Mouse (Mus musculus) embryonic facial prominence, embryonic 15.5 days (tissue): ENCODE measurements around the gene Dnmt3c. TPM values are rescaled to one million over a fixed set of nuclear protein-coding genes. Genes with fewer than 3 reads are reported as not detected.

Experiments used
- ATAC-seq: fragments of 200-750 bp; cut with Nextera tagmentation; 2 replicates; pipeline ENCODE4 v1.8.0; 2017; ENCODE audit warnings: low read depth, moderate TSS enrichment; ENCODE audit not compliant: insufficient number of reproducible peaks, low FRiP score, low TSS enrichment
- H3K27ac ChIP-seq: fragments of 300-500 bp; sonication (generic); replicated peaks from 2 replicates; pipeline ENCODE4 v1.5.1; 2015; ENCODE audit warnings: mild to moderate bottlenecking, inconsistent platforms
- H3K27me3 ChIP-seq: fragments of 300-500 bp; sonication (generic); 2 replicates; pipeline ENCODE4 v1.6.1; 2015; ENCODE audit warnings: inconsistent platforms
- H3K36me3 ChIP-seq: fragments of 300-500 bp; sonication (generic); 2 replicates; pipeline ENCODE4 v1.6.1; 2015; ENCODE audit warnings: mild to moderate bottlenecking, inconsistent platforms
- H3K4me1 ChIP-seq: fragments of 300-500 bp; sonication (generic); 2 replicates; pipeline ENCODE4 v1.6.1; 2015; ENCODE audit warnings: inconsistent platforms
- H3K4me2 ChIP-seq: fragments of 300-500 bp; sonication (generic); replicated peaks from 2 replicates; pipeline ENCODE4 v1.6.1; 2015; ENCODE audit warnings: mild to moderate bottlenecking, inconsistent platforms
- H3K4me3 ChIP-seq: fragments of 300-500 bp; sonication (generic); replicated peaks from 2 replicates; pipeline ENCODE4 v1.5.1; 2015; ENCODE audit warnings: mild to moderate bottlenecking, inconsistent platforms
- H3K9ac ChIP-seq: fragments of 300-500 bp; sonication (generic); 2 replicates; pipeline ENCODE4 v1.6.1; 2015; ENCODE audit warnings: inconsistent platforms
- H3K9me3 ChIP-seq: fragments of 300-500 bp; sonication (generic); replicated peaks from 2 replicates; pipeline ENCODE4 v1.6.1; 2016; ENCODE audit warnings: inconsistent platforms
- WGBS: fragments of 180-500 bp; shearing (Covaris S2); methylation state at CpG from one replicate; pipeline ENCODE4 v1.1.7; 2015; 5-methylcytosine and 5-hydroxymethylcytosine counted together
- polyA plus RNA-seq: library from polyadenylated mRNA; unstranded; fragments of >200 nt; fragmentation: Nextera tagmentation; extraction: Ambion mirVana; gene quantifications from 2 replicates; pipeline ENCODE4 v1.2.1, GENCODE M21; 2015

The Dnmt3c gene
- polyA plus RNA-seq, 1 experiment from 2014 or later = not detected

DNA sequence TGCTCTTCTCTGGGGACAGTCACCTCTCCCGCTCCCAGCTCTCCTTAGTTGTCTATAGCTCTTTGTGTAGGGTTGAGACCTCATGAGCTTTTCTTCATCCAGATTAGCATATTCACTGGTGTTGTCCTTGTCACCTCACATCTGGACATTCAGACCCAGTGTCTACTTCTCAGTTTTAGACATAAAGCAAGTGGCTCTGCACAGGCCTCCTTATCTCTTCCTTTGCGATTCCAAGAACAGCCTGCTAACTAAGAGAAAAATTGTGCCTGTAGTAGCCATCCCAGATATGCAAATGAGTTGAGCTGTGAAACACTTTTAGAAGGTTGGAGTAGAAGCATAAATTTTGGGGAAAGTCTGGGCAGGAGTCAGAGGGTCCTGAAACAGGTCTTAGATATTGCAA, 28.0 kb downstream of the Dnmt3c start:
- no peaks in the 10 kb centered on the region for H3K36me3 ChIP-seq
- ATAC-seq = no peak
- no peak overlapping the region for H3K9ac ChIP-seq
- H3K4me3 ChIP-seq = no peak overlapping the region
- H3K27ac ChIP-seq = no peak overlapping the region
- no peak overlapping the region for H3K4me2 ChIP-seq
- no peaks in the 10 kb centered on the region for H3K9me3 ChIP-seq
- WGBS = 95% methylated on average over 2 of the region's 2 CpGs
- no peaks in the 10 kb centered on the region for H3K4me1 ChIP-seq
- no peaks in the 10 kb centered on the region for H3K27me3 ChIP-seq

DNA sequence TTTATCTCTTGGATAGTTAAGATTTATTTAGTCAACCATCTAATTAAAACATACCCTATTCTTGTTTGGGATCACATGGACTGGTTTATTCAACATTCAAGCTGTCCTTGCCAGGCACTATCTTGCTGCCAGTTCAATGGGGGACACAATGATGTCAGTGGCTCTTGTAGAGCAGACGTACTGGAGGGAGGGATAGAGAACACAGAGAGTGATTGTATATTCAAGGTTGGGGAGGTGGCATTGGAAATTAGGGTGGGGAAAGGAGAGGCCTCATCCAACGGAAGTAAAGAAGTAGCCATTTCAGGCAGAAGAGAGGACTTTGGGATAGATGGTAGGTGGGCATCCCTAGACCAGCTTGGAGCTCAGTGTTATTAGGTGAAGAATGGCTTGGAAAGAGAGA, 28.4 kb downstream of the Dnmt3c start:
- no peak overlapping the region for H3K4me3 ChIP-seq

DNA sequence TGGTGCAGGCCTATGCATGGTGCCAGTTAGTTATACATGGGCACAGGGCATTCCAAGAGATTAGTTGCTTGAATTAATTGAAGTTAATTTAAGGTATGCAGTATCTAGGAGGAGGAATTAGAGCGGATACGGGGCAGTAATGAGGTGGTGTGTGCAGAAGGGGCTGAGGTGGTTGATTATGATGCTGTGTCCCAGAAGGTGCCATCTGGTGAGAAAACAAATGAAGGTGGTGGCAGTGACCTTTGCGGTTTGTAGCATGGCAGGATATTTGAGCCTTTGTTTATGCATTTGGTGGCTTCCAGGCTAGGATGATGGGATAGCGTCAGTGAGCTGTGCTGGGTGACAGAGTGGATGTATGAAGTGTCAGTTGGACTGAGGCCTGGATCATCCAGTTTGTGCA, 28.8 kb downstream of the Dnmt3c start:
- H3K36me3 ChIP-seq = no peaks in the 10 kb centered on the region
- no peaks in the 10 kb centered on the region for H3K4me1 ChIP-seq
- H3K27ac ChIP-seq = no peak overlapping the region
- no peak for ATAC-seq
- H3K27me3 ChIP-seq = no peaks in the 10 kb centered on the region
- H3K4me2 ChIP-seq = no peak overlapping the region
- WGBS = 82% methylated on average over 4 of the region's 4 CpGs
- no peak overlapping the region for H3K9ac ChIP-seq
- no peak overlapping the region for H3K4me3 ChIP-seq
- no peaks in the 10 kb centered on the region for H3K9me3 ChIP-seq

More for the DNA sequence above, 28.4 kb downstream of the Dnmt3c start:
- Histone ChIP-seq H3K9me3 (no peaks in the 10 kb centered on the region), H3K36me3 (no peaks in the 10 kb centered on the region), H3K4me2 (no peak overlapping the region), H3K27ac (no peak overlapping the region), H3K4me1 (no peaks in the 10 kb centered on the region), H3K27me3 (no peaks in the 10 kb centered on the region), H3K9ac (no peak overlapping the region)
- no peak for ATAC-seq
- WGBS = 71% methylated on average over 2 of the region's 2 CpGs

DNA sequence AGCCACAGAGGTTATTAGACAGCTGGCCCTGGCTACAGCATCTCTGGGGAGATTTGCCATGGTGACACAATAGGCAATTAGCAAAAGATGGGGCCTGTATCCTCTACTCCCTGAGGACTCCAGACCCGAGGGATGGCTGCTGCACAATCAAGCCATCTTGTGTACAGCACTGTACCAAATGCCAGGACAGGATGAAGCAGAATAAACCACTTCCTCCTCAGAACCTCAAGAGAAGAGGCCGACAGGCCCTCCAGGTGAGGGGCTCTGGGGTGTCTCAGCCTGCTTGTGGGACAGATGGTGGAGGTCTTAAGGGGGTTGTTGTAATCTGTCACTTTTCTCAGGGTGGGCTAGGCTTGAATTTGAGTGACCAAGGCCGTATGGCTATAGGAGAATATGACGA, 37.6 kb downstream of the Dnmt3c start:
- WGBS = 73% methylated on average over 4 of the region's 4 CpGs
- ATAC-seq = peak; percentile 34; the same call in 1 of the 2 replicates
- H3K27me3 ChIP-seq = no peaks in the 10 kb centered on the region
- no peaks in the 10 kb centered on the region for H3K4me1 ChIP-seq
- no peak overlapping the region for H3K27ac ChIP-seq
- H3K4me3 ChIP-seq = no peak overlapping the region
- H3K9me3 ChIP-seq = no peaks in the 10 kb centered on the region
- no peak overlapping the region for H3K9ac ChIP-seq
- H3K36me3 ChIP-seq = no peaks in the 10 kb centered on the region
- H3K4me2 ChIP-seq = no peak overlapping the region

DNA sequence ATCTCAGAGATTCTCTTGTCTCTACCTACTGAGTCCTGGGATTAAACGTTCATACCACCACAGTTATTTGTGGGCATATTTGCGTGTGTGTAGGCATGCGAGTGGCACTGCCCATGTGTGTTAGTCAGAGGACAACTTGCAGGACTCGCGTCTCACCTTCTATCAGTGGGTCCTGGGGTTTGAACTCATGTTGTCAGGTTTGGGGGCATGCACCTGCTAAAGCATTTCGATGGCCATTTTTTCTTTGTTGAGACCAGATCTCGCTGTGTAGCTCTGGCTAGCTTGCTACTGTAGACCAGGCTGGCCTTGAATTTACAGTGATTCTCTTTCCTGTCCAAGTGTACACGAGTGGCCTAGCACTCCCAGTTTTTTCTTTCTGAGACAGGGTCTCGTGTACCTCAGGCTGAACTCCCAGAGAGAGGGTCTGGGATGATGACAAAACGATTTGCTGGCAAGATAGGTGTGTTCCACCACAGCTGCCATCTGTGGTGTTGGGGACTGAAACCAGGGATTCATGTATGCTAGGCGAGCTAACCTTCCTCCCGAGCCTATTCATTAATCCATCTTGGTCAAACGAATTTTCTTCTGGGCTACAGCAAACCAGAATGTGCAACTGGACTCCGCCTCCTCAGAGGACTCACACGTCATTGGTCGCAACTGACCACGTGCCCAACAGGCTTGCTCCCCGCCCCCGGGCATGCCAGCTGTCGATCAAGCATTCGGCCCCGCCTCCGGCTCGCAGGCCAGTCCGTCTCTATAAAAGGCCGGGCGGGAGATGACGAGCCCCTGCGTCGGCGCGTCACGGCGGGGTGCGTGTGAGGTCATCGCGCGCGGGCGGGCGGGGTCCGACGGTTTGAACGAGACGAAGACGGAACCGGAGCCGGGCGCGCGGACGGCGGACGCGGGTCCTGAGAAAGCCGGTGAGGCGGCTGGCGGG, 44.3 kb downstream of the Dnmt3c start, which contains the start of gene Mapre1:
Mapre1 (plus strand) TSS at position 775 of the 937 bp plus-strand sequence.
- Histone ChIP-seq H3K36me3 (no peaks in the 10 kb centered on the region), H3K4me3 (peak within 1 kb of the TSS; percentile 86), H3K9me3 (no peaks in the 10 kb centered on the region), H3K9ac (peak within 1 kb of the TSS; percentile 91), H3K27me3 (no peaks in the 10 kb centered on the region), H3K4me2 (peak within 1 kb of the TSS; percentile 79), H3K27ac (peak within 1 kb of the TSS; percentile 94), H3K4me1 (peaks cover 31% of the 10 kb centered on the region)
- peak; percentile 97 for ATAC-seq
- 11% methylated on average over 58 of the region's 58 CpGs for WGBS

DNA sequence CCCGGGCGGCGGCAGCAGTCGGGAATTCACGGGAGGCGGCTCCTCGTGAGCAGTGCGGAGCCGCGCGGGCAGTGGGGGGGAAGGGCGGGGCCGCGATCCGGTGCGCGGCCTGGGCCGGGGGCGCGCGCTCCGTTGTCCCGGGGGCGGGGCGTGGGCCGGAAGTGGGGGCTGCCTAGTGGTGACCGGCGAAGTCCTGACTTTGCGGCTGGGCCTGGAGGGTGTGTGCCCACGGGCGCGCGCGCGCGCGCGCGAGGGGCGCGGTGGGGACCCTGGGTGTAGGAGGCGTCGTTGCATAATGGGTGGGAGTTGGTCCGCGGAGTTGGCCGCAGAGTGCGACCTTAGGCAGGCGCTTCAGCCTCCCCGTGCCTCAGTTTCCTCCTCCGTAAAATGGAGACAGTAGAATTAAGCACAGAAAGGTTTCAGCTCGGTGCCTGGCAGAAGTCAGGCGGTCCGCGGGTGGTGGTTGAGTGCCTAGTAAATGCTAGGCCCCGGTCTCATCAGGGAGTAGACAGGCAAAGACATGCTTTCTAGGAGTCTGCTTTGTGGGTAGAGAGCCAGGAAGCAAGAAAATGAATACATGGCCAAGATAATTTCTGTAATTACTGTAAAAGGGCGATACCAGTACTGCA, 45.1 kb downstream of the Dnmt3c start:
- H3K9me3 ChIP-seq = no peaks in the 10 kb centered on the region
- 0 out of 2 replicates have a peak, but pooled peaks cover 3% of the 10 kb centered on the region for H3K36me3 ChIP-seq
- H3K27ac ChIP-seq = peak overlapping the region; percentile 94
- peak; percentile 89 for ATAC-seq
- peak overlapping the region; percentile 79 for H3K4me2 ChIP-seq
- peak overlapping the region; percentile 86 for H3K4me3 ChIP-seq
- WGBS = 2% methylated on average over 56 of the region's 56 CpGs
- H3K27me3 ChIP-seq = no peaks in the 10 kb centered on the region
- H3K9ac ChIP-seq = peak overlapping the region; percentile 91
- peaks cover 33% of the 10 kb centered on the region for H3K4me1 ChIP-seq

DNA sequence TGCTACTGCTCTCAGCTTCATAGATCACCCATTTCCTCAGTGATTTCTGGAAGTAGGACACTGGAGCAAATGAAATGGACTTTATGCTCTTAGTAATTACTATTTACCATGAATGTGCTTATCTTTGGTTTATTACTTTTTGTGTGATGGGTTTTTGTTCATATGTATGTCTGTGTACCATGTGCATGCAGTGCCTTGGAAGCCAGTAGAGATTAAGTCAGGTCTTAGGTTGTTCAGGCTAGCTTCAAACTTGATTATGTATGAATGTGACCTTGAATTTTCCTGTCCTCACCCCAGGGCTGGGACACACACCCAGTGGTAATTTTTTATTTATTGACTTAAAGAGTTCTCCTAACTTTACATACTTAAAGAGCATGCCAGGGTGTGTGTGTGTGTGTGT, 51.5 kb downstream of the Dnmt3c start:
- Histone ChIP-seq H3K9ac (no peak overlapping the region), H3K27ac (no peak overlapping the region), H3K27me3 (no peaks in the 10 kb centered on the region), H3K9me3 (no peaks in the 10 kb centered on the region), H3K4me3 (no peak overlapping the region), H3K36me3 (peaks cover 20% of the 10 kb centered on the region; the same call in 1 of the 2 replicates), H3K4me1 (peaks cover 29% of the 10 kb centered on the region), H3K4me2 (no peak overlapping the region)
- no peak for ATAC-seq

DNA sequence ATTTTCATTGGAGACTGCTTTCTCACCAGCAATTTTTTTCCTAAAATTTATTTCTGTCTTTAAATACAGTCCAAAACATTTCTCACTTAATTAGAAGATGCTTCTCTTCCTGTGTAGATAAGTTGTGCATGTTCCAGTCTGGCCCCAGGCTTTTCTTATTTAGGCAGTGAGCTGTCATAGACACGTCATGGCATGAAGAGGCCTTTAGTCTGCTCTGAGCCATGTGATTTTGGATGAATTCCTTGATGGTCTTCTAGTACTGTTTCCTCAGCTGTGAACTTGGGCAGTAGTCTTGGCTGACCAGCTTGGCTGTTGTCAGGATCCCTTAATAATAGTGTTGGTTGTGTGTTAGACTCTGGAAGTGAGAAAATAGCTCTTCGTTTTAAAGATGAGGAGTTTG, 53.9 kb downstream of the Dnmt3c start:
- H3K36me3 ChIP-seq = peaks cover 20% of the 10 kb centered on the region; the same call in 1 of the 2 replicates
- H3K4me2 ChIP-seq = no peak overlapping the region
- H3K9ac ChIP-seq = no peak overlapping the region
- no peak overlapping the region for H3K4me3 ChIP-seq
- ATAC-seq = no peak
- H3K27ac ChIP-seq = no peak overlapping the region
- no peaks in the 10 kb centered on the region for H3K9me3 ChIP-seq
- peaks cover 19% of the 10 kb centered on the region; the same call in 1 of the 2 replicates for H3K4me1 ChIP-seq
- 73% methylated on average over 2 of the region's 2 CpGs for WGBS
- no peaks in the 10 kb centered on the region for H3K27me3 ChIP-seq

DNA sequence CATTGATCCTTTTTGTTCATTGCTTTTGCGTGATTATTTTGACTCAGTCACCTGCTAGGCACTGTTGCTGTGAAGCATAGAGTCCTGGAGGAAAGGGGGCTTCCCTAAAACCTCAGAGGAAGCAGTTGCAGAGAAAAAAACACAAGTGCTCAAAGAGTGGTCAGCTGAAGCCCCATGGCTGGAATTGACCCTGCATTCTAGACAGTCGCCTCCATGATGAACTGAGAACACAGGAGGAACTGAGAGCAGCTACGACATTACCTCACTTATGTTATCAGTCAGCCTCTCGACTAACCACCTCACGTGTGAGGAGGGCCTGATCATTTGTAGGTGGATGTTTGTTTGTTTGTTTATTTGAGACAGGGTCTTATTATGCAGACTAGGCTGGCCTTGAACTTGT, 65.7 kb downstream of the Dnmt3c start:
- Histone ChIP-seq H3K4me3 (no peak overlapping the region), H3K36me3 (peaks cover 92% of the 10 kb centered on the region), H3K9ac (no peak overlapping the region), H3K9me3 (no peaks in the 10 kb centered on the region), H3K4me2 (no peak overlapping the region), H3K27ac (no peak overlapping the region), H3K4me1 (no peaks in the 10 kb centered on the region), H3K27me3 (no peaks in the 10 kb centered on the region)
- 91% methylated on average over 5 of the region's 5 CpGs for WGBS
- no peak for ATAC-seq

DNA sequence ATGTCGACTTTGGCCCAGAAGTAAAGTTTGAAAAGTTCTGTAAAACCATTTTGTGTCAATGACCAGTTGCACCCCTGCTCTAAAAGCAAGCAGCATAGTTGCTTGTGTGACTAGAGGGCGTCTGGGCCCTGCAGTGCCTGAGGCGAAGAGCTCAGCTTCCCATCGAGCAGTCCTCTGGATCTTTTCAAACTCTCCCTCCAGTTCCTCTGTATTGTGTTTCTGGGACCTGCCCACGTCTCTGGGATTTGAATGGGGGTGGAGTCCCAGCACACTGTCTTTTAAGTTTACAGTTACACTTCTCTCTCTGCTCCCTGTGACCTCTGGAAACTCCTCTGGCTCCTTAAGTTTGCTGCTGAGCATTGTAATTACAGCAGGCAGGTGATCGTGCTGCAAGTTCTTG, 71.0 kb downstream of the Dnmt3c start:
- ATAC-seq = no peak
- WGBS = 58% methylated on average over 6 of the region's 6 CpGs
- peaks cover 62% of the 10 kb centered on the region for H3K36me3 ChIP-seq

DNA sequence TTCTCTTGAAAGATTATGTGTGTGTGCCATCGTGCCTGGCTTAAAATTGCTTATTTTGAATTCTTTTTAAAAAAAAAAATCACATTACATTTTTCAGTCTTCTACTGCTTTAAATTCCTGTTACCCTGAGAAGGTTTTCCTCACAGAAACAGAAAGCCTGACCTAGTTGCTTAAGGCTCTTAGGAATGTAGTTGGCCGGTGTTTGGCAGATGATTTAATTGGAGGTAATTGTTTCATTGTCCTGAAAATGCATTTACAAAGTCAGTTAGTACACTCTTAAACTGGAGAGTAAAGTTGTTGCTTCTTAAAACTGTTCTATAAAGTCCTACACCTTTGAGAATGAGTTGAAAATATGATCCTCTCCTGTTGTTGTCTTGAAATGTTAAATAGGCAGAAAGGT, 72.4 kb downstream of the Dnmt3c start:
- peaks cover 57% of the 10 kb centered on the region for H3K36me3 ChIP-seq
- no peaks in the 10 kb centered on the region for H3K9me3 ChIP-seq
- WGBS = 68% methylated on average over 2 of the region's 2 CpGs
- H3K27me3 ChIP-seq = no peaks in the 10 kb centered on the region
- ATAC-seq = no peak
- H3K27ac ChIP-seq = no peak overlapping the region
- H3K9ac ChIP-seq = no peak overlapping the region
- H3K4me3 ChIP-seq = no peak overlapping the region
- H3K4me2 ChIP-seq = no peak overlapping the region
- H3K4me1 ChIP-seq = no peaks in the 10 kb centered on the region

More for the DNA sequence above, 71.0 kb downstream of the Dnmt3c start:
- Histone ChIP-seq H3K4me2 (no peak overlapping the region), H3K27me3 (no peaks in the 10 kb centered on the region), H3K9me3 (no peaks in the 10 kb centered on the region), H3K27ac (no peak overlapping the region), H3K4me1 (no peaks in the 10 kb centered on the region), H3K4me3 (no peak overlapping the region), H3K9ac (no peak overlapping the region)
